Mouse (Mus musculus) kidney, adult 2 months (tissue): ENCODE data around the gene Bcdin3d.
"Not testable (repeated sequence)": the region's sequence is repeated elsewhere in the genome, so short reads cannot be mapped to it uniquely, and the experiment has no call there.

ENCODE experiments used
- CTCF ChIP-seq: fragments of 200-500 bp; conservative IDR thresholded peaks from 2 replicates; pipeline ENCODE4 v1.5.1; 2011; ENCODE audit warnings: low read depth, mild to moderate bottlenecking, control low read depth, low read length, moderate library complexity, mixed read lengths; ENCODE audit not compliant: insufficient read depth, insufficient read length
- POLR2A ChIP-seq: fragments of 200-500 bp; IDR thresholded peaks from one replicate; pipeline ENCODE4 v1.6.1; 2011; ENCODE audit warnings: low read depth, low read length, control low read depth

GRCm38 (mm10) chr15:99446136-99446535 lies 28.4 kb downstream of the Bcdin3d start:
- TF ChIP-seq POLR2A, CTCF: not testable (repeated sequence)
